Mouse (Mus musculus): Measurements from ENCODE around the gene Klhl3. TPM values are rescaled to one million over a fixed set of nuclear protein-coding genes. Genes with fewer than 3 reads are reported as not detected.
A peak's percentile ranks its signal among the peaks of the same experiment; 100 is the strongest.

Gene Klhl3
- total and polyA plus RNA-seq, 2 experiments from 2014 or later: 5.6 to 7.4 TPM

- DNase-seq (ENCODE audit: low spot score) (peak; percentile 77), ATAC-seq (ENCODE audit: insufficient read depth, low read depth) (peak; percentile 92)
- H3K4me2 ChIP-seq (ENCODE audit: low read depth, low read length): peak overlapping the region; percentile 52
- peaks cover 21% of the 10 kb centered on the region for H3K4me1 ChIP-seq (ENCODE audit: control insufficient read depth, insufficient read depth)
- H3K9me3 ChIP-seq (replicated peaks; ENCODE audit: control insufficient read depth, low read length): no peaks in the 10 kb centered on the region
- peak overlapping the region; percentile 22 for H3K4me3 ChIP-seq (ENCODE audit: low read depth, low read length)
- 8% methylated on average over 12 of the region's 12 CpGs for WGBS
- TF ChIP-seq EP300 (IDR thresholded peaks at IDR 0.05; ENCODE audit: low read depth) (peak; percentile 38; the same call in 1 of the 2 replicates), CTCF (IDR thresholded peaks at IDR 0.05; ENCODE audit: low read depth) (no peak)
- peak overlapping the region; percentile 48 for H3K27ac ChIP-seq (ENCODE audit: low read depth)
- H3K9ac ChIP-seq (replicated peaks; ENCODE audit: low read depth, low read length): no peak overlapping the region
- no peaks in the 10 kb centered on the region for H3K36me3 ChIP-seq (replicated peaks; ENCODE audit: control insufficient read depth, insufficient read depth, low read length)
- no peaks in the 10 kb centered on the region for H3K27me3 ChIP-seq (ENCODE audit: control insufficient read depth, insufficient read depth, low read length)
These were observed 130.1 kb downstream of the Klhl3 start for GRCm38 (mm10) chr13:57983330-57983729.

- Histone ChIP-seq H3K4me3 (ENCODE audit: low read depth, low read length) (peak overlapping the region; percentile 22), H3K27me3 (ENCODE audit: control insufficient read depth, insufficient read depth, low read length) (no peaks in the 10 kb centered on the region), H3K4me2 (ENCODE audit: low read depth, low read length) (peak overlapping the region; percentile 52), H3K27ac (ENCODE audit: low read depth) (0 out of 2 replicates have a peak overlapping the region, but pooled peaks have one; percentile 0), H3K9me3 (replicated peaks; ENCODE audit: control insufficient read depth, low read length) (no peaks in the 10 kb centered on the region), H3K4me1 (ENCODE audit: control insufficient read depth, insufficient read depth) (peaks cover 21% of the 10 kb centered on the region), H3K9ac (replicated peaks; ENCODE audit: low read depth, low read length) (no peak overlapping the region), H3K36me3 (replicated peaks; ENCODE audit: control insufficient read depth, insufficient read depth, low read length) (no peaks in the 10 kb centered on the region)
- no peak for TF ChIP-seq EP300 (IDR thresholded peaks at IDR 0.05; ENCODE audit: low read depth)
- TF ChIP-seq CTCF (IDR thresholded peaks at IDR 0.05; ENCODE audit: low read depth): no peak
- 25% methylated on average over 11 of the region's 11 CpGs for WGBS
- DNase-seq (ENCODE audit: low spot score) (no peak), ATAC-seq (ENCODE audit: insufficient read depth, low read depth) (peak; percentile 11; the same call in 1 of the 2 replicates)
These were observed 130.5 kb downstream of the Klhl3 start for GRCm38 (mm10) chr13:57982904-57983303.

GRCm38 (mm10) chr13:57980679-57981078 lies 132.7 kb downstream of the Klhl3 start:
- H3K27ac ChIP-seq (ENCODE audit: low read depth): no peak overlapping the region
- no peaks in the 10 kb centered on the region for H3K36me3 ChIP-seq (replicated peaks; ENCODE audit: control insufficient read depth, insufficient read depth, low read length)
- H3K4me2 ChIP-seq (ENCODE audit: low read depth, low read length): no peak overlapping the region
- TF ChIP-seq CTCF (IDR thresholded peaks at IDR 0.05; ENCODE audit: low read depth) (no peak), EP300 (IDR thresholded peaks at IDR 0.05; ENCODE audit: low read depth) (no peak)
- H3K9ac ChIP-seq (replicated peaks; ENCODE audit: low read depth, low read length): no peak overlapping the region
- no peaks in the 10 kb centered on the region for H3K27me3 ChIP-seq (ENCODE audit: control insufficient read depth, insufficient read depth, low read length)
- 23% methylated on average over 9 of the region's 9 CpGs for WGBS
- peaks cover 21% of the 10 kb centered on the region for H3K4me1 ChIP-seq (ENCODE audit: control insufficient read depth, insufficient read depth)
- H3K9me3 ChIP-seq (replicated peaks; ENCODE audit: control insufficient read depth, low read length): no peaks in the 10 kb centered on the region
- H3K4me3 ChIP-seq (ENCODE audit: low read depth, low read length): no peak overlapping the region
- no peak for DNase-seq (ENCODE audit: low spot score)
- no peak for ATAC-seq (ENCODE audit: insufficient read depth, low read depth)

- H3K36me3 ChIP-seq (replicated peaks; ENCODE audit: control insufficient read depth, insufficient read depth, low read length): no peaks in the 10 kb centered on the region
- no peak for ATAC-seq (ENCODE audit: insufficient read depth, low read depth)
- no peak for DNase-seq (ENCODE audit: low spot score)
- H3K9me3 ChIP-seq (replicated peaks; ENCODE audit: control insufficient read depth, low read length): no peaks in the 10 kb centered on the region
- H3K4me1 ChIP-seq (ENCODE audit: control insufficient read depth, insufficient read depth): peaks cover 21% of the 10 kb centered on the region
- no peak overlapping the region for H3K27ac ChIP-seq (ENCODE audit: low read depth)
- H3K4me2 ChIP-seq (ENCODE audit: low read depth, low read length): no peak overlapping the region
- H3K4me3 ChIP-seq (ENCODE audit: low read depth, low read length): no peak overlapping the region
- WGBS: 29% methylated on average over 2 of the region's 2 CpGs
- no peaks in the 10 kb centered on the region for H3K27me3 ChIP-seq (ENCODE audit: control insufficient read depth, insufficient read depth, low read length)
- H3K9ac ChIP-seq (replicated peaks; ENCODE audit: low read depth, low read length): no peak overlapping the region
- TF ChIP-seq CTCF (IDR thresholded peaks at IDR 0.05; ENCODE audit: low read depth) (no peak), EP300 (IDR thresholded peaks at IDR 0.05; ENCODE audit: low read depth) (no peak)
These were observed 133.3 kb downstream of the Klhl3 start for GRCm38 (mm10) chr13:57980071-57980470.

- TF ChIP-seq EP300 (IDR thresholded peaks at IDR 0.05; ENCODE audit: low read depth): no peak
- TF ChIP-seq CTCF (IDR thresholded peaks at IDR 0.05; ENCODE audit: low read depth): no peak
These were observed 134.5 kb downstream of the Klhl3 start for GRCm38 (mm10) chr13:57978931-57979330.

GRCm38 (mm10) chr13:57977721-57978120 lies 135.7 kb downstream of the Klhl3 start:
- TF ChIP-seq CTCF (IDR thresholded peaks at IDR 0.05; ENCODE audit: low read depth): no peak
- TF ChIP-seq EP300 (IDR thresholded peaks at IDR 0.05; ENCODE audit: low read depth): no peak
- H3K4me1 ChIP-seq (ENCODE audit: control insufficient read depth, insufficient read depth): peaks cover 11% of the 10 kb centered on the region
- WGBS: 82% methylated on average over 6 of the region's 6 CpGs

More at GRCm38 (mm10) chr13:57978931-57979330, 134.5 kb downstream of the Klhl3 start:
- no peak overlapping the region for H3K9ac ChIP-seq (replicated peaks; ENCODE audit: low read depth, low read length)
- H3K4me1 ChIP-seq (ENCODE audit: control insufficient read depth, insufficient read depth): peaks cover 17% of the 10 kb centered on the region
- H3K4me2 ChIP-seq (ENCODE audit: low read depth, low read length): no peak overlapping the region
- 19% methylated on average over 9 of the region's 9 CpGs for WGBS
- ATAC-seq (ENCODE audit: insufficient read depth, low read depth) (no peak), DNase-seq (ENCODE audit: low spot score) (no peak)
- no peak overlapping the region for H3K4me3 ChIP-seq (ENCODE audit: low read depth, low read length)
- H3K27ac ChIP-seq (ENCODE audit: low read depth): no peak overlapping the region
- H3K27me3 ChIP-seq (ENCODE audit: control insufficient read depth, insufficient read depth, low read length): no peaks in the 10 kb centered on the region
- no peaks in the 10 kb centered on the region for H3K36me3 ChIP-seq (replicated peaks; ENCODE audit: control insufficient read depth, insufficient read depth, low read length)
- no peaks in the 10 kb centered on the region for H3K9me3 ChIP-seq (replicated peaks; ENCODE audit: control insufficient read depth, low read length)

More at GRCm38 (mm10) chr13:57977721-57978120, 135.7 kb downstream of the Klhl3 start:
- no peaks in the 10 kb centered on the region for H3K36me3 ChIP-seq (replicated peaks; ENCODE audit: control insufficient read depth, insufficient read depth, low read length)
- ATAC-seq (ENCODE audit: insufficient read depth, low read depth): no peak
- no peak overlapping the region for H3K4me2 ChIP-seq (ENCODE audit: low read depth, low read length)
- no peak for DNase-seq (ENCODE audit: low spot score)
- H3K4me3 ChIP-seq (ENCODE audit: low read depth, low read length): no peak overlapping the region
- H3K27me3 ChIP-seq (ENCODE audit: control insufficient read depth, insufficient read depth, low read length): no peaks in the 10 kb centered on the region
- H3K27ac ChIP-seq (ENCODE audit: low read depth): no peak overlapping the region
- H3K9ac ChIP-seq (replicated peaks; ENCODE audit: low read depth, low read length): no peak overlapping the region
- H3K9me3 ChIP-seq (replicated peaks; ENCODE audit: control insufficient read depth, low read length): no peaks in the 10 kb centered on the region

All from heart, postnatal 0 days (tissue).